Mouse (Mus musculus): ENCODE measurements around the gene Hvcn1. TPM values are rescaled to one million over a fixed set of nuclear protein-coding genes. Genes with fewer than 3 reads are reported as not detected.

Gene Hvcn1
- polyA plus RNA-seq, 1 experiment from 2014 or later: 6.1 TPM

- ATAC-seq (ENCODE audit: low FRiP score) (no peak), DNase-seq (ENCODE audit: low spot score) (no peak)
- WGBS: 83% methylated on average over 9 of the region's 9 CpGs
- 0 out of 2 replicates have a peak, but pooled peaks cover 2% of the 10 kb centered on the region for H3K4me1 ChIP-seq (replicated peaks; ENCODE audit: control insufficient read depth, insufficient read depth, low read length)
- H3K36me3 ChIP-seq (ENCODE audit: control insufficient read depth, insufficient read depth, low read length): 0 out of 2 replicates have a peak, but pooled peaks cover 3% of the 10 kb centered on the region
- H3K4me2 ChIP-seq (replicated peaks; ENCODE audit: low read depth, low read length): no peak overlapping the region
- H3K27me3 ChIP-seq (ENCODE audit: control insufficient read depth, insufficient read depth, low read length): no peaks in the 10 kb centered on the region
- no peak overlapping the region for H3K4me3 ChIP-seq (ENCODE audit: low read depth, low read length)
- H3K9me3 ChIP-seq (ENCODE audit: control insufficient read depth, low read length): no peaks in the 10 kb centered on the region
- H3K9ac ChIP-seq (ENCODE audit: low read depth, low read length): no peak overlapping the region
- no peak overlapping the region for H3K27ac ChIP-seq (ENCODE audit: low read depth, low read length)
These were observed 28.0 kb downstream of the Hvcn1 start for GRCm38 (mm10) chr5:122234319-122235195.

GRCm38 (mm10) chr5:122235196-122235836 lies 28.7 kb downstream of the Hvcn1 start:
- Histone ChIP-seq H3K4me2 (replicated peaks; ENCODE audit: low read depth, low read length) (no peak overlapping the region), H3K9ac (ENCODE audit: low read depth, low read length) (no peak overlapping the region), H3K27me3 (ENCODE audit: control insufficient read depth, insufficient read depth, low read length) (no peaks in the 10 kb centered on the region), H3K4me1 (replicated peaks; ENCODE audit: control insufficient read depth, insufficient read depth, low read length) (0 out of 2 replicates have a peak, but pooled peaks cover 2% of the 10 kb centered on the region), H3K4me3 (ENCODE audit: low read depth, low read length) (no peak overlapping the region), H3K27ac (ENCODE audit: low read depth, low read length) (no peak overlapping the region), H3K9me3 (ENCODE audit: control insufficient read depth, low read length) (no peaks in the 10 kb centered on the region), H3K36me3 (ENCODE audit: control insufficient read depth, insufficient read depth, low read length) (0 out of 2 replicates have a peak, but pooled peaks cover 3% of the 10 kb centered on the region)
- DNase-seq (ENCODE audit: low spot score) (no peak), ATAC-seq (ENCODE audit: low FRiP score) (no peak)
- WGBS: 74% methylated on average over 9 of the region's 9 CpGs

- WGBS: 71% methylated on average over 5 of the region's 5 CpGs
- Histone ChIP-seq H3K9ac (ENCODE audit: low read depth, low read length) (no peak overlapping the region), H3K9me3 (ENCODE audit: control insufficient read depth, low read length) (no peaks in the 10 kb centered on the region), H3K27me3 (ENCODE audit: control insufficient read depth, insufficient read depth, low read length) (no peaks in the 10 kb centered on the region), H3K4me1 (replicated peaks; ENCODE audit: control insufficient read depth, insufficient read depth, low read length) (0 out of 2 replicates have a peak, but pooled peaks cover 2% of the 10 kb centered on the region), H3K4me2 (replicated peaks; ENCODE audit: low read depth, low read length) (no peak overlapping the region), H3K36me3 (ENCODE audit: control insufficient read depth, insufficient read depth, low read length) (0 out of 2 replicates have a peak, but pooled peaks cover 3% of the 10 kb centered on the region), H3K27ac (ENCODE audit: low read depth, low read length) (no peak overlapping the region), H3K4me3 (ENCODE audit: low read depth, low read length) (no peak overlapping the region)
- no peak for DNase-seq (ENCODE audit: low spot score)
- ATAC-seq (ENCODE audit: low FRiP score): no peak
These were observed 30.6 kb downstream of the Hvcn1 start for GRCm38 (mm10) chr5:122237200-122237599.

GRCm38 (mm10) chr5:122239618-122240017 lies 33.0 kb downstream of the Hvcn1 start:
- no peak overlapping the region for H3K9ac ChIP-seq (ENCODE audit: low read depth, low read length)
- no peak for ATAC-seq (ENCODE audit: low FRiP score)
- no peak overlapping the region for H3K4me2 ChIP-seq (replicated peaks; ENCODE audit: low read depth, low read length)
- DNase-seq (ENCODE audit: low spot score): no peak
- no peaks in the 10 kb centered on the region for H3K9me3 ChIP-seq (ENCODE audit: control insufficient read depth, low read length)
- 0 out of 2 replicates have a peak, but pooled peaks cover 3% of the 10 kb centered on the region for H3K36me3 ChIP-seq (ENCODE audit: control insufficient read depth, insufficient read depth, low read length)
- WGBS: 81% methylated on average over 7 of the region's 7 CpGs
- H3K27me3 ChIP-seq (ENCODE audit: control insufficient read depth, insufficient read depth, low read length): no peaks in the 10 kb centered on the region
- no peak overlapping the region for H3K27ac ChIP-seq (ENCODE audit: low read depth, low read length)
- no peaks in the 10 kb centered on the region for H3K4me1 ChIP-seq (replicated peaks; ENCODE audit: control insufficient read depth, insufficient read depth, low read length)
- no peak overlapping the region for H3K4me3 ChIP-seq (ENCODE audit: low read depth, low read length)

- H3K36me3 ChIP-seq (ENCODE audit: control insufficient read depth, insufficient read depth, low read length): 0 out of 2 replicates have a peak, but pooled peaks cover 3% of the 10 kb centered on the region
These were observed 33.9 kb downstream of the Hvcn1 start for GRCm38 (mm10) chr5:122240521-122240920.

GRCm38 (mm10) chr5:122240989-122241388 lies 34.4 kb downstream of the Hvcn1 start:
- H3K4me3 ChIP-seq (ENCODE audit: low read depth, low read length): no peak overlapping the region

More at GRCm38 (mm10) chr5:122240521-122240920, 33.9 kb downstream of the Hvcn1 start:
- Histone ChIP-seq H3K9me3 (ENCODE audit: control insufficient read depth, low read length) (no peaks in the 10 kb centered on the region), H3K4me1 (replicated peaks; ENCODE audit: control insufficient read depth, insufficient read depth, low read length) (no peaks in the 10 kb centered on the region), H3K4me2 (replicated peaks; ENCODE audit: low read depth, low read length) (no peak overlapping the region), H3K4me3 (ENCODE audit: low read depth, low read length) (no peak overlapping the region), H3K9ac (ENCODE audit: low read depth, low read length) (no peak overlapping the region), H3K27me3 (ENCODE audit: control insufficient read depth, insufficient read depth, low read length) (no peaks in the 10 kb centered on the region), H3K27ac (ENCODE audit: low read depth, low read length) (no peak overlapping the region)
- DNase-seq (ENCODE audit: low spot score) (no peak), ATAC-seq (ENCODE audit: low FRiP score) (no peak)
- WGBS: 91% methylated on average over 11 of the region's 11 CpGs

GRCm38 (mm10) chr5:122242521-122243123 lies 36.0 kb downstream of the Hvcn1 start:
- no peak overlapping the region for H3K27ac ChIP-seq (ENCODE audit: low read depth, low read length)
- DNase-seq (ENCODE audit: low spot score): no peak
- H3K4me2 ChIP-seq (replicated peaks; ENCODE audit: low read depth, low read length): no peak overlapping the region
- 88% methylated on average over 6 of the region's 6 CpGs for WGBS
- 0 out of 2 replicates have a peak, but pooled peaks cover 3% of the 10 kb centered on the region for H3K36me3 ChIP-seq (ENCODE audit: control insufficient read depth, insufficient read depth, low read length)
- H3K9me3 ChIP-seq (ENCODE audit: control insufficient read depth, low read length): no peaks in the 10 kb centered on the region
- no peaks in the 10 kb centered on the region for H3K4me1 ChIP-seq (replicated peaks; ENCODE audit: control insufficient read depth, insufficient read depth, low read length)
- H3K27me3 ChIP-seq (ENCODE audit: control insufficient read depth, insufficient read depth, low read length): no peaks in the 10 kb centered on the region
- H3K9ac ChIP-seq (ENCODE audit: low read depth, low read length): no peak overlapping the region
- H3K4me3 ChIP-seq (ENCODE audit: low read depth, low read length): no peak overlapping the region
- ATAC-seq (ENCODE audit: low FRiP score): no peak

More at GRCm38 (mm10) chr5:122240989-122241388, 34.4 kb downstream of the Hvcn1 start:
- 0 out of 2 replicates have a peak, but pooled peaks cover 3% of the 10 kb centered on the region for H3K36me3 ChIP-seq (ENCODE audit: control insufficient read depth, insufficient read depth, low read length)
- DNase-seq (ENCODE audit: low spot score) (no peak), ATAC-seq (ENCODE audit: low FRiP score) (no peak)
- no peaks in the 10 kb centered on the region for H3K27me3 ChIP-seq (ENCODE audit: control insufficient read depth, insufficient read depth, low read length)
- H3K9ac ChIP-seq (ENCODE audit: low read depth, low read length): no peak overlapping the region
- 92% methylated on average over 1 of the region's 1 CpGs for WGBS
- no peaks in the 10 kb centered on the region for H3K9me3 ChIP-seq (ENCODE audit: control insufficient read depth, low read length)
- no peak overlapping the region for H3K27ac ChIP-seq (ENCODE audit: low read depth, low read length)
- H3K4me1 ChIP-seq (replicated peaks; ENCODE audit: control insufficient read depth, insufficient read depth, low read length): no peaks in the 10 kb centered on the region
- H3K4me2 ChIP-seq (replicated peaks; ENCODE audit: low read depth, low read length): no peak overlapping the region

- no peak for DNase-seq (ENCODE audit: low spot score)
These were observed 37.3 kb downstream of the Hvcn1 start for GRCm38 (mm10) chr5:122243781-122244523.

More at GRCm38 (mm10) chr5:122243781-122244523, 37.3 kb downstream of the Hvcn1 start:
- H3K4me1 ChIP-seq (replicated peaks; ENCODE audit: control insufficient read depth, insufficient read depth, low read length): no peaks in the 10 kb centered on the region
- H3K4me2 ChIP-seq (replicated peaks; ENCODE audit: low read depth, low read length): no peak overlapping the region
- no peak overlapping the region for H3K9ac ChIP-seq (ENCODE audit: low read depth, low read length)
- no peaks in the 10 kb centered on the region for H3K9me3 ChIP-seq (ENCODE audit: control insufficient read depth, low read length)
- H3K27me3 ChIP-seq (ENCODE audit: control insufficient read depth, insufficient read depth, low read length): no peaks in the 10 kb centered on the region
- H3K36me3 ChIP-seq (ENCODE audit: control insufficient read depth, insufficient read depth, low read length): no peaks in the 10 kb centered on the region
- no peak overlapping the region for H3K4me3 ChIP-seq (ENCODE audit: low read depth, low read length)
- no peak overlapping the region for H3K27ac ChIP-seq (ENCODE audit: low read depth, low read length)
- ATAC-seq (ENCODE audit: low FRiP score): no peak
- WGBS: 85% methylated on average over 17 of the region's 17 CpGs

All from hindbrain, embryonic 11.5 days (tissue).